Mouse (Mus musculus) spleen, adult 2 months (tissue): ENCODE data around the gene Arhgap9.

Experiments
- CTCF ChIP-seq: fragments of 200-500 bp; IDR thresholded peaks from 2 replicates; pipeline ENCODE4 v1.5.1; 2011; ENCODE audit warnings: mild to moderate bottlenecking, inconsistent platforms; ENCODE audit not compliant: insufficient read depth, insufficient read length, insufficient replicate concordance; ENCODE audit errors: extremely low read depth
- POLR2A ChIP-seq: fragments of 200-500 bp; IDR thresholded peaks from 2 replicates; pipeline ENCODE4 v1.6.1; 2011; ENCODE audit warnings: low read depth, low read length, inconsistent platforms

DNA sequence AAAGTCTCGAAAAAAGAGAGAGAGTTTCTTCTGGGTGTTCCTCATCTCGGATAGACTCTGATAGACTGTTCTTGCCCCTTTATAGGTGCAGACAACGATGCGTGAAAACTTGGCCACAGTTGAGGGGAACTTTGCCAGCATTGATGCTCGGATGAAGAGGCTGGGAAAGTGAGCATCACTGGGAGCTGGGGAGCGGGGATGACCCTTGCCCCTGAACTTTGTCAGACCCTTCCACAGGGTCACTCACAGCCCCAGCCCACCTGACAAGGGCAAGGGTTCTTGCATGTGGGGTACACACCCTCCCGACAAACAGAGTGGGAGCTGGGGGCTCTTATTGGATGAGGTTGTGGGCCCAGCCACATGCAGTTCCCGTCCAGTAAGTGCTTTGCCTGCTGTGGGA is 40.4 kb upstream of the Arhgap9 start:
- TF ChIP-seq CTCF (no peak), POLR2A (no peak)
